Mouse (Mus musculus) kidney, embryonic 16.5 days (tissue): ENCODE results near the gene Ccdc59. TPM values are rescaled to one million over a fixed set of nuclear protein-coding genes. Genes with fewer than 3 reads are reported as not detected.

Experiments used
- ATAC-seq: fragments of 200-750 bp; cut with Nextera tagmentation; 2 replicates; pipeline ENCODE4 v1.8.0; 2017; ENCODE audit warnings: moderate TSS enrichment; ENCODE audit not compliant: low FRiP score, low TSS enrichment
- H3K27ac ChIP-seq: fragments of 300-500 bp; sonication (generic); 2 replicates; pipeline ENCODE4 v1.5.1; 2014; ENCODE audit warnings: low read length
- H3K27me3 ChIP-seq: fragments of 300-500 bp; sonication (generic); 2 replicates; pipeline ENCODE4 v1.6.1; 2014; ENCODE audit warnings: low read length, control low read depth, mixed read lengths; ENCODE audit not compliant: insufficient read depth
- H3K36me3 ChIP-seq: fragments of 300-500 bp; sonication (generic); 2 replicates; pipeline ENCODE4 v1.6.1; 2014; ENCODE audit warnings: low read length, control low read depth, mixed read lengths; ENCODE audit not compliant: insufficient read depth
- H3K4me1 ChIP-seq: fragments of 300-500 bp; sonication (generic); 2 replicates; pipeline ENCODE4 v1.6.1; 2014; ENCODE audit warnings: low read length, control low read depth, mixed read lengths; ENCODE audit not compliant: insufficient read depth
- H3K4me2 ChIP-seq: fragments of 300-500 bp; sonication (generic); replicated peaks from 2 replicates; pipeline ENCODE4 v1.6.1; 2014; ENCODE audit warnings: low read depth, low read length
- H3K4me3 ChIP-seq: fragments of 300-500 bp; sonication (generic); 2 replicates; pipeline ENCODE4 v1.5.1; 2014; ENCODE audit warnings: mild to moderate bottlenecking, low read length
- H3K9ac ChIP-seq: fragments of 300-500 bp; sonication (generic); replicated peaks from 2 replicates; pipeline ENCODE4 v1.6.1; 2014; ENCODE audit warnings: low read length
- H3K9me3 ChIP-seq: fragments of 300-500 bp; sonication (generic); 2 replicates; pipeline ENCODE4 v1.6.1; 2016; ENCODE audit warnings: low read length, control low read depth
- WGBS: fragments of 180-500 bp; shearing (Covaris S2); extraction: QIAGEN DNeasy Blood & Tissue Kit; methylation state at CpG from one replicate; pipeline ENCODE4 v1.1.7; 2014; 5-methylcytosine and 5-hydroxymethylcytosine counted together
- polyA plus RNA-seq: library from polyadenylated mRNA; unstranded; fragments of >200 nt; fragmentation: Nextera tagmentation; extraction: Ambion mirVana; gene quantifications from 2 replicates; pipeline ENCODE4 v1.2.1, GENCODE M21; 2015

Ccdc59 gene
- polyA plus RNA-seq, 1 experiment from 2014 or later = 44.8 TPM

DNA sequence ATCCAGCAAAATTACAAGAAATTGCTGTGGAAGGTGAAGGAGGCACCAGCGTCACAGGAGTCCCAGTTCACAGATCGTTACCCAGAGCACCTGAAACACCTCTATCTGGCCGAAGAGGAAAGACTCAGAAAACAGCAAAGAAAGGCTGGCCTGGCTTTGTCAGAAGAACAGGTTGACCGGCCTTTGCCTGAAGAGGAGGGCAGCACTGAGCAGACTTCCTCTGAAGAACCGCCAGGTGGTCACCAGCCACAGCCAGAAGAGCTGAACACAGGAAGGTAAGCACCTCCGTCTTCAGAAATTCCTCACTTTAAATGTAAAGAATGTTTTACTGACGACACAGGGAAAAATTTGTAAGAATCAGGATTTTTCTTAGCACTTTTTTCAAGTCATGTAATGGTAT is 1.7 kb downstream of the Ccdc59 start:
- Histone ChIP-seq H3K27me3 (no peaks in the 10 kb centered on the region), H3K27ac (no peak overlapping the region), H3K36me3 (peaks cover 34% of the 10 kb centered on the region), H3K4me1 (peaks cover 7% of the 10 kb centered on the region), H3K4me3 (peak overlapping the region; percentile 16), H3K9me3 (no peaks in the 10 kb centered on the region), H3K4me2 (peak overlapping the region; percentile 70), H3K9ac (no peak overlapping the region)
- 72% methylated on average over 7 of the region's 7 CpGs for WGBS
- no peak for ATAC-seq

DNA sequence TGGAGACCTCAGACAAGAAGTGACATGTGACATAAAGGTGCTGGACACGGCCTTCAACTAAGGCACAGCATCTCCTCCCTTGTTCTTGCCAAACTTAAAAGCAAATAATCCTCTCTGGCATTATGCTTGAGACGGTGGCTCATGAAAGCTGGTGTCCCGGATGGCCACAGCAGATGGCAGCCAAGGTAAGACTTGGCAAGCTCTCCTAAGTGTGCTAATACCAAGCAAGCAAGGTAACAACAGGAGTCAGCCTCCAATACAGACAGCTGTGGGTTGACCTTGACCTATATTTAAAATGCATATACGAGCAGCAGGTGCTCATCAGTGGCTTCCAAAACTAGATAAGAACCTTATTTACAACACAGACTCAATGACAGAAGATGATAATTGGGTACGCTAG is 9.4 kb downstream of the Ccdc59 start:
- Histone ChIP-seq H3K4me2 (no peak overlapping the region), H3K9ac (no peak overlapping the region)

DNA sequence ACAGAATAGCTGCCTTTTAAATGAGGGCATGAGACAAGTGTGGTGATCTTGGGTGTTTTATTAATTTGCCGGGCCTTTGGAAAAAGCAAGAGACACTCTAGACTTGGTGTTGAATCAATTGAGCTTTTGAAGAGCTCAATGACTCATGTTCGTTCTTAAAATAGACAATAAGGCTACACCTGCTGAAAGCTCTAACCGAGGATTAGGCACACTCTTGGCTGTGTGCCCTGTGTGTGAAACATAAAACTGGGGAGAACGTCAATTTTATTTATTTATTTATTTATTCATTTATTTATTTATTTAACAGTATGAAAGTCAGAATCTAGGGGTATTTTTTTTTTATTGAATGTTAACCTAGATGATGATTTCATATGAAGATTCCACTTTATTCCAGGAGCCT is 10.3 kb downstream of the Ccdc59 start:
- 80% methylated on average over 4 of the region's 4 CpGs for WGBS
- H3K4me1 ChIP-seq = no peaks in the 10 kb centered on the region
- H3K9me3 ChIP-seq = no peaks in the 10 kb centered on the region
- H3K27me3 ChIP-seq = no peaks in the 10 kb centered on the region
- H3K4me2 ChIP-seq = no peak overlapping the region
- H3K27ac ChIP-seq = no peak overlapping the region
- H3K4me3 ChIP-seq = no peak overlapping the region
- no peak overlapping the region for H3K9ac ChIP-seq
- ATAC-seq = no peak
- peaks cover 25% of the 10 kb centered on the region for H3K36me3 ChIP-seq

More for the DNA sequence above, 9.4 kb downstream of the Ccdc59 start:
- Histone ChIP-seq H3K4me1 (no peaks in the 10 kb centered on the region), H3K36me3 (peaks cover 31% of the 10 kb centered on the region), H3K4me3 (no peak overlapping the region), H3K27me3 (no peaks in the 10 kb centered on the region), H3K27ac (no peak overlapping the region), H3K9me3 (no peaks in the 10 kb centered on the region)
- WGBS = 90% methylated on average over 5 of the region's 5 CpGs
- no peak for ATAC-seq

GRCm38 (mm10) chr10:105867312-105867711 is 26.4 kb downstream of the Ccdc59 start:
- WGBS = 40% methylated on average over 4 of the region's 4 CpGs
- no peak overlapping the region for H3K27ac ChIP-seq
- H3K36me3 ChIP-seq = no peaks in the 10 kb centered on the region
- no peak overlapping the region for H3K4me2 ChIP-seq
- no peak overlapping the region for H3K4me3 ChIP-seq
- H3K9ac ChIP-seq = no peak overlapping the region
- no peaks in the 10 kb centered on the region for H3K27me3 ChIP-seq
- H3K9me3 ChIP-seq = no peaks in the 10 kb centered on the region
- H3K4me1 ChIP-seq = no peaks in the 10 kb centered on the region
- ATAC-seq = no peak

Other genes with a start within 250 kb of the Ccdc59 start
- 13.7 and 14.2 TPM in 2 replicates for gene Mettl25, start 313 bp downstream of the Ccdc59 start, polyA plus RNA-seq